ENCODE assay signal across 8 mouse cellular contexts in genomic region chr13:94560011-94560410, GRCm38 (mm10).
A peak's percentile ranks its signal among the peaks of the same experiment; 100 is the strongest.
DNase-seq lines count a peak whose midpoint lies in the region; ATAC-seq lines count a peak whose summit lies in the region.

No protein-coding gene starts in this region.

- H3K9ac ChIP-seq in neural tube, embryonic 15.5 days (replicated peaks), result no peak overlapping the region
- no peak overlapping the region for H3K9ac ChIP-seq in hindbrain, embryonic 16.5 days (ENCODE audit: low read depth, low read length)
- H3K9ac ChIP-seq in midbrain, embryonic 15.5 days, result no peak overlapping the region

- no peak overlapping the region for H3K4me2 ChIP-seq in neural tube, embryonic 15.5 days
- no peak overlapping the region for H3K4me2 ChIP-seq in hindbrain, embryonic 16.5 days (ENCODE audit: low read length)
- no peak overlapping the region for H3K4me2 ChIP-seq in midbrain, embryonic 15.5 days

- WGBS in neural tube, embryonic 15.5 days, result 2% methylated on average over 3 of the region's 3 CpGs
- 1% methylated on average over 3 of the region's 3 CpGs for WGBS in hindbrain, embryonic 16.5 days
- 1% methylated on average over 3 of the region's 3 CpGs for WGBS in midbrain, embryonic 15.5 days

- no peaks in the 10 kb centered on the region for H3K36me3 ChIP-seq in neural tube, embryonic 15.5 days
- no peaks in the 10 kb centered on the region for H3K36me3 ChIP-seq in hindbrain, embryonic 16.5 days (ENCODE audit: control insufficient read depth, insufficient read depth, low read length)
- H3K36me3 ChIP-seq in midbrain, embryonic 15.5 days (replicated peaks), result no peaks in the 10 kb centered on the region

- no peak for ATAC-seq in neural tube, embryonic 15.5 days (ENCODE audit: low FRiP score)
- peak; percentile 61 for ATAC-seq in hindbrain, embryonic 16.5 days
- peak; percentile 82 for ATAC-seq in midbrain, embryonic 15.5 days (replicated peaks)

- peaks cover 8% of the 10 kb centered on the region for H3K4me1 ChIP-seq in neural tube, embryonic 15.5 days
- H3K4me1 ChIP-seq in hindbrain, embryonic 16.5 days (ENCODE audit: control insufficient read depth, insufficient read depth, low read depth, low read length), result peaks cover 5% of the 10 kb centered on the region; the same call in 1 of the 2 replicates
- H3K4me1 ChIP-seq in midbrain, embryonic 15.5 days, result peaks cover 15% of the 10 kb centered on the region

- H3K27ac ChIP-seq in neural tube, embryonic 15.5 days (replicated peaks), result no peak overlapping the region
- H3K27ac ChIP-seq in hindbrain, embryonic 16.5 days (ENCODE audit: low read depth, low read length), result no peak overlapping the region
- H3K27ac ChIP-seq in midbrain, embryonic 15.5 days, result no peak overlapping the region

- H3K9me3 ChIP-seq in neural tube, embryonic 15.5 days (replicated peaks), result no peaks in the 10 kb centered on the region
- no peaks in the 10 kb centered on the region for H3K9me3 ChIP-seq in hindbrain, embryonic 16.5 days (ENCODE audit: control insufficient read depth, low read length)
- H3K9me3 ChIP-seq in midbrain, embryonic 15.5 days, result no peaks in the 10 kb centered on the region

- peak; percentile 78 for DNase-seq in neural tube, embryonic 10.5 days (ENCODE audit: extremely low spot score, low spot score)
- peak; percentile 92 to 95 for DNase-seq in cerebellum, postnatal 10 days
- peak; percentile 53 to 79 for DNase-seq in frontal cortex, postnatal 14 days (ENCODE audit: low spot score in 2 of 2)
- DNase-seq in left cerebral cortex, adult 18-20 months (ENCODE audit: low spot score in 2 of 2), result peak; percentile 87 to 94
- peak; percentile 25 to 40 for DNase-seq in spleen, postnatal 36 days (ENCODE audit: low spot score in 2 of 2)

- peaks cover 9% of the 10 kb centered on the region for H3K27me3 ChIP-seq in neural tube, embryonic 15.5 days (replicated peaks)
- H3K27me3 ChIP-seq in hindbrain, embryonic 16.5 days (replicated peaks; ENCODE audit: control insufficient read depth, insufficient read depth, low read length), result peaks cover 21% of the 10 kb centered on the region
- peaks cover 29% of the 10 kb centered on the region for H3K27me3 ChIP-seq in midbrain, embryonic 15.5 days (replicated peaks)

- no peak overlapping the region for H3K4me3 ChIP-seq in neural tube, embryonic 15.5 days (replicated peaks)
- no peak overlapping the region for H3K4me3 ChIP-seq in hindbrain, embryonic 16.5 days (ENCODE audit: low read length)
- H3K4me3 ChIP-seq in midbrain, embryonic 15.5 days, result no peak overlapping the region

Comparison
In these comparisons a context has a peak if more than half of its experiments do, and no peak if none do; other contexts are left out.
1. DNase-seq: peak in every context shown above with its lines; median percentile 94 in cerebellum, postnatal 10 days; 90 in left cerebral cortex, adult 18-20 months; 78 in neural tube, embryonic 10.5 days; 66 in frontal cortex, postnatal 14 days; 32 in spleen, postnatal 36 days.